Mouse (Mus musculus) cortical plate, adult 2 months (tissue): ENCODE results near the gene Plcd1.

Experiments
- CTCF ChIP-seq: fragments of 200-500 bp; IDR thresholded peaks from 2 replicates; pipeline ENCODE4 v1.5.1; 2011; ENCODE audit warnings: mild to moderate bottlenecking, control low read depth, low read length; ENCODE audit not compliant: insufficient read depth; ENCODE audit errors: extremely low read depth
- POLR2A ChIP-seq: fragments of 200-500 bp; IDR thresholded peaks from 2 replicates; pipeline ENCODE4 v1.6.1; 2011; ENCODE audit warnings: mild to moderate bottlenecking, low read length, control low read depth; ENCODE audit not compliant: insufficient read depth; ENCODE audit errors: extremely low read depth

DNA sequence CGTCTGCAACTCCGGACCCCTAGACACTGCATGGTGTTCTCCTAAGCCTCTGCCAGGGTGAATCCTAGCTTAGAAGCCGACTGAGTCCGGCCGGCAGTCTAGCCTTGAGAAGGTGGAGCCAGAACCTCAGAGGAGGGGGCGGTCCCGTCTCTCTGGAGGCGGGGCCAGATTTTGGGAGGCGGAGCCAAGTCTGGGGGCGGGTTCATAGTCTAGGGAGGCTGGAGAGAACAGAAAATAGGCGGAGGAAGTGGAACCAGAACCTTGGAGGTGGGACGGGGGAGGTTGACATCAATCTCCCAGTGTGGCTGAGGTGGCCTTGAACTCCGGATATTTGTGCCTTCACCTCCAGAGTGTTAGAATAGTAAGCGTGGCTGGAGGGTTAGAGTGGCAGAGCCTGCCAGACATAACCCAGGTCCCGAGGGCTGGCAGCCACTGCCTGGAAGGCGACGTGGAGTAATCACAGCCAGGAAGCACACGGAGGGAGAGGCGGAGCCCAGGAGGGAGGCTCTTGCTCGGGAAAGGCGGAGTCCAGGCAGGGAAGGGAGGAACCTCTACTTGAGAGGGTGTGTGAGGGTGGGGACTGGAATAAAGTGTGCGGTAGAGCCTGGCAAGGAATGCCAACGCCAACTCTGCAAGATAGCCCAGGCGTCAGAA lies 5.0 kb downstream of the Plcd1 start:
- TF ChIP-seq CTCF (no peak), POLR2A (no peak)
